Mouse (Mus musculus): ENCODE measurements at regions not wholly inside any gene's neighbourhood (a gene's known extent, or its start where the extent isn't known, plus 50 kb on each side); places are given as distances from the start of the nearest gene placed in this dataset.
A peak's percentile ranks its signal among the peaks of the same experiment; 100 is the strongest.

DNA sequence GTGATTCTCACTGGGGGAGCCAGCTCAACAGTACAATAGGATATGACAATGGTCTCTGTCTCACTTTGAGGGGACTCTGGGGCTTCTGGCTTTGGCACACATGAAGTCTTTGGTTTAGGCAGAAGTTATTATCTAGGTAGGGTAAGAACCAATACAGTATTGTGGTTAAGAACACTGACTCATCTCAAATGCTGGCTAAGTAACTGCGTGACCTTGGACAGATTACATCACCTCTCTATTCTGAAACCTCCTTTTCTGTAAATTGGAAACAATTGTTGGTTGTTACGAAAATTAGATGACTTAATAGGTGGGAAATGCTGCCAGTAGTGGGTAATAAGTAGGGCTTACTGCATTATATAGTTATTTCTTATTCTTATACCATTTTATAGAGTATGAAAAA, 171.0 kb upstream of the Palmd start:
- Histone ChIP-seq H3K4me3 (ENCODE audit: low read depth, low read length) (no peak overlapping the region), H3K27me3 (ENCODE audit: control insufficient read depth, insufficient read depth, low read length) (no peaks in the 10 kb centered on the region)
- 89% methylated on average over 2 of the region's 2 CpGs for WGBS

DNA sequence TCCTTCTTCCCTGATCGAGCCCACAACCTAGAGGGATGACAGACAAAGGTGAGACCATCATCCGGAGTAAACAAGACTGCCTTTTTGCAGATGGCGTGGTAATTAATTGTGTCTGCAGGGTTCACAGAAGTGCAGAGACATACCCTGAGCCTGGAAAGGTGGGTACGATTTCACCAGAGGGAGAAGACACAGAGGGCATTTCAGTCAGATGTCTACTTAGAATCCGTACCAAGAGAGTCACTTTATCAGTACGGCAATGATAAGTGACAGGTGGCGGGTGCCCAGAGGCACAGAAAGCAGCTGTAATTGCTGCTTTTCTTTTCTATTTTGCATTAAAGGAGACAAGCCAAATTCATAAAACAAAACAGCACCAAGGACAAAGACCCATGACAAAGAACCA, 169.9 kb upstream of the Palmd start:
- DNase-seq (ENCODE audit: low spot score) (no peak), ATAC-seq (replicated peaks; ENCODE audit: insufficient number of reproducible peaks, low FRiP score, low TSS enrichment, low read depth) (no peak)
- H3K4me1 ChIP-seq (ENCODE audit: control insufficient read depth, insufficient read depth, low read length): no peaks in the 10 kb centered on the region
- no peaks in the 10 kb centered on the region for H3K27me3 ChIP-seq (ENCODE audit: control insufficient read depth, insufficient read depth, low read length)
- no peak overlapping the region for H3K27ac ChIP-seq (replicated peaks; ENCODE audit: low read depth, low read length)
- H3K4me3 ChIP-seq (ENCODE audit: low read depth, low read length): no peak overlapping the region
- H3K36me3 ChIP-seq (replicated peaks; ENCODE audit: control insufficient read depth, insufficient read depth, low read depth, low read length): no peaks in the 10 kb centered on the region
- H3K4me2 ChIP-seq (ENCODE audit: low read depth, low read length): no peak overlapping the region
- no peak overlapping the region for H3K9ac ChIP-seq (replicated peaks; ENCODE audit: low read length)
- no peaks in the 10 kb centered on the region for H3K9me3 ChIP-seq (replicated peaks; ENCODE audit: control insufficient read depth, low read length)
- WGBS: 75% methylated on average over 7 of the region's 7 CpGs

More for the DNA sequence above, 171.0 kb upstream of the Palmd start:
- Histone ChIP-seq H3K36me3 (replicated peaks; ENCODE audit: control insufficient read depth, insufficient read depth, low read depth, low read length) (no peaks in the 10 kb centered on the region), H3K9ac (replicated peaks; ENCODE audit: low read length) (no peak overlapping the region), H3K4me2 (ENCODE audit: low read depth, low read length) (no peak overlapping the region), H3K27ac (replicated peaks; ENCODE audit: low read depth, low read length) (no peak overlapping the region), H3K9me3 (replicated peaks; ENCODE audit: control insufficient read depth, low read length) (no peaks in the 10 kb centered on the region), H3K4me1 (ENCODE audit: control insufficient read depth, insufficient read depth, low read length) (no peaks in the 10 kb centered on the region)
- DNase-seq (ENCODE audit: low spot score) (no peak), ATAC-seq (replicated peaks; ENCODE audit: insufficient number of reproducible peaks, low FRiP score, low TSS enrichment, low read depth) (no peak)

GRCm38 (mm10) chr3:117132897-117133296, 164.1 kb upstream of the Palmd start:
- 89% methylated on average over 4 of the region's 4 CpGs for WGBS
- Histone ChIP-seq H3K36me3 (replicated peaks; ENCODE audit: control insufficient read depth, insufficient read depth, low read depth, low read length) (no peaks in the 10 kb centered on the region), H3K4me2 (ENCODE audit: low read depth, low read length) (no peak overlapping the region), H3K4me1 (ENCODE audit: control insufficient read depth, insufficient read depth, low read length) (no peaks in the 10 kb centered on the region), H3K9me3 (replicated peaks; ENCODE audit: control insufficient read depth, low read length) (no peaks in the 10 kb centered on the region), H3K4me3 (ENCODE audit: low read depth, low read length) (no peak overlapping the region), H3K9ac (replicated peaks; ENCODE audit: low read length) (no peak overlapping the region), H3K27me3 (ENCODE audit: control insufficient read depth, insufficient read depth, low read length) (no peaks in the 10 kb centered on the region), H3K27ac (replicated peaks; ENCODE audit: low read depth, low read length) (no peak overlapping the region)
- DNase-seq (ENCODE audit: low spot score) (no peak), ATAC-seq (replicated peaks; ENCODE audit: insufficient number of reproducible peaks, low FRiP score, low TSS enrichment, low read depth) (no peak)

GRCm38 (mm10) chr3:117122211-117122610, 153.4 kb upstream of the Palmd start:
- Histone ChIP-seq H3K36me3 (replicated peaks; ENCODE audit: control insufficient read depth, insufficient read depth, low read depth, low read length) (no peaks in the 10 kb centered on the region), H3K4me3 (ENCODE audit: low read depth, low read length) (no peak overlapping the region), H3K9me3 (replicated peaks; ENCODE audit: control insufficient read depth, low read length) (no peaks in the 10 kb centered on the region), H3K9ac (replicated peaks; ENCODE audit: low read length) (no peak overlapping the region), H3K4me2 (ENCODE audit: low read depth, low read length) (no peak overlapping the region), H3K4me1 (ENCODE audit: control insufficient read depth, insufficient read depth, low read length) (no peaks in the 10 kb centered on the region), H3K27ac (replicated peaks; ENCODE audit: low read depth, low read length) (no peak overlapping the region), H3K27me3 (ENCODE audit: control insufficient read depth, insufficient read depth, low read length) (no peaks in the 10 kb centered on the region)
- 89% methylated on average over 3 of the region's 3 CpGs for WGBS
- ATAC-seq (replicated peaks; ENCODE audit: insufficient number of reproducible peaks, low FRiP score, low TSS enrichment, low read depth) (no peak), DNase-seq (ENCODE audit: low spot score) (no peak)

- no peak overlapping the region for H3K4me3 ChIP-seq (ENCODE audit: low read depth, low read length)
- ATAC-seq (replicated peaks; ENCODE audit: insufficient number of reproducible peaks, low FRiP score, low TSS enrichment, low read depth) (peak; percentile 40; the same call in 1 of the 2 replicates), DNase-seq (ENCODE audit: low spot score) (peak; percentile 75)
- no peak overlapping the region for H3K9ac ChIP-seq (replicated peaks; ENCODE audit: low read length)
- H3K9me3 ChIP-seq (replicated peaks; ENCODE audit: control insufficient read depth, low read length): no peaks in the 10 kb centered on the region
- 56% methylated on average over 13 of the region's 13 CpGs for WGBS
- H3K27me3 ChIP-seq (ENCODE audit: control insufficient read depth, insufficient read depth, low read length): no peaks in the 10 kb centered on the region
- no peak overlapping the region for H3K27ac ChIP-seq (replicated peaks; ENCODE audit: low read depth, low read length)
- H3K4me1 ChIP-seq (ENCODE audit: control insufficient read depth, insufficient read depth, low read length): no peaks in the 10 kb centered on the region
- H3K4me2 ChIP-seq (ENCODE audit: low read depth, low read length): no peak overlapping the region
- H3K36me3 ChIP-seq (replicated peaks; ENCODE audit: control insufficient read depth, insufficient read depth, low read depth, low read length): no peaks in the 10 kb centered on the region
These were observed 151.6 kb upstream of the Palmd start for GRCm38 (mm10) chr3:117120086-117121055.

GRCm38 (mm10) chr3:117119576-117119975, 150.8 kb upstream of the Palmd start:
- Histone ChIP-seq H3K4me1 (ENCODE audit: control insufficient read depth, insufficient read depth, low read length) (no peaks in the 10 kb centered on the region), H3K9me3 (replicated peaks; ENCODE audit: control insufficient read depth, low read length) (no peaks in the 10 kb centered on the region), H3K27me3 (ENCODE audit: control insufficient read depth, insufficient read depth, low read length) (no peaks in the 10 kb centered on the region), H3K27ac (replicated peaks; ENCODE audit: low read depth, low read length) (no peak overlapping the region), H3K36me3 (replicated peaks; ENCODE audit: control insufficient read depth, insufficient read depth, low read depth, low read length) (no peaks in the 10 kb centered on the region), H3K4me2 (ENCODE audit: low read depth, low read length) (no peak overlapping the region), H3K9ac (replicated peaks; ENCODE audit: low read length) (no peak overlapping the region), H3K4me3 (ENCODE audit: low read depth, low read length) (no peak overlapping the region)
- 67% methylated on average over 5 of the region's 5 CpGs for WGBS
- DNase-seq (ENCODE audit: low spot score) (no peak), ATAC-seq (replicated peaks; ENCODE audit: insufficient number of reproducible peaks, low FRiP score, low TSS enrichment, low read depth) (no peak)

- Histone ChIP-seq H3K4me1 (ENCODE audit: control insufficient read depth, insufficient read depth, low read length) (no peaks in the 10 kb centered on the region), H3K27ac (replicated peaks; ENCODE audit: low read depth, low read length) (no peak overlapping the region), H3K4me3 (ENCODE audit: low read depth, low read length) (no peak overlapping the region), H3K4me2 (ENCODE audit: low read depth, low read length) (no peak overlapping the region), H3K9ac (replicated peaks; ENCODE audit: low read length) (no peak overlapping the region), H3K9me3 (replicated peaks; ENCODE audit: control insufficient read depth, low read length) (no peaks in the 10 kb centered on the region), H3K27me3 (ENCODE audit: control insufficient read depth, insufficient read depth, low read length) (no peaks in the 10 kb centered on the region), H3K36me3 (replicated peaks; ENCODE audit: control insufficient read depth, insufficient read depth, low read depth, low read length) (no peaks in the 10 kb centered on the region)
- DNase-seq (ENCODE audit: low spot score) (no peak), ATAC-seq (replicated peaks; ENCODE audit: insufficient number of reproducible peaks, low FRiP score, low TSS enrichment, low read depth) (no peak)
- 48% methylated on average over 1 of the region's 1 CpGs for WGBS
These were observed 149.1 kb upstream of the Palmd start for GRCm38 (mm10) chr3:117117838-117118237.

DNA sequence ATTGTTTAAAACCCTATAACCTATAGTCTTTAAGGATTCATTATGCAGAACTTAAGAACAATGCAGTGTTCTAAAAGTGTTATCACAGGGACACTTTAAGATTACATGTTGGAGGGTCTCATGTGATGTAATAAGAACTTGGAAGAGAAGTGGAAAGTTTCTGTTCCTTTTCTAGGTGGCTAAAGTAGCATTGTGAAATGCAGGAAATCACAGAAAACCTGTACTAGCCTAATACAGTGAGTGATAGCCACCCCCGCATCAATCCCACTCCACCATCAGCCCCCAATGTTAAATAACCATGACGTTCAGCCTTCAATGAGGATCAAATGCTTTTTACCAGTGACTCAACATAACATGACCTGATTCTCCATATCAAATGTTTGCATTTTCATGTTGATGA, 147.4 kb upstream of the Palmd start:
- Histone ChIP-seq H3K4me3 (ENCODE audit: low read depth, low read length) (no peak overlapping the region), H3K9ac (replicated peaks; ENCODE audit: low read length) (no peak overlapping the region), H3K27ac (replicated peaks; ENCODE audit: low read depth, low read length) (no peak overlapping the region), H3K36me3 (replicated peaks; ENCODE audit: control insufficient read depth, insufficient read depth, low read depth, low read length) (no peaks in the 10 kb centered on the region), H3K4me1 (ENCODE audit: control insufficient read depth, insufficient read depth, low read length) (no peaks in the 10 kb centered on the region), H3K9me3 (replicated peaks; ENCODE audit: control insufficient read depth, low read length) (no peaks in the 10 kb centered on the region), H3K27me3 (ENCODE audit: control insufficient read depth, insufficient read depth, low read length) (no peaks in the 10 kb centered on the region), H3K4me2 (ENCODE audit: low read depth, low read length) (no peak overlapping the region)
- DNase-seq (ENCODE audit: low spot score) (no peak), ATAC-seq (replicated peaks; ENCODE audit: insufficient number of reproducible peaks, low FRiP score, low TSS enrichment, low read depth) (no peak)
- WGBS: 85% methylated on average over 2 of the region's 2 CpGs
